Mouse (Mus musculus) right cerebral cortex, postnatal 25 days (tissue): ENCODE measurements around the gene Has3.

Experiments used
- DNase-seq: peaks from one replicate; pipeline ENCODE4 v3.0.0; 2022

The Has3 gene

DNA sequence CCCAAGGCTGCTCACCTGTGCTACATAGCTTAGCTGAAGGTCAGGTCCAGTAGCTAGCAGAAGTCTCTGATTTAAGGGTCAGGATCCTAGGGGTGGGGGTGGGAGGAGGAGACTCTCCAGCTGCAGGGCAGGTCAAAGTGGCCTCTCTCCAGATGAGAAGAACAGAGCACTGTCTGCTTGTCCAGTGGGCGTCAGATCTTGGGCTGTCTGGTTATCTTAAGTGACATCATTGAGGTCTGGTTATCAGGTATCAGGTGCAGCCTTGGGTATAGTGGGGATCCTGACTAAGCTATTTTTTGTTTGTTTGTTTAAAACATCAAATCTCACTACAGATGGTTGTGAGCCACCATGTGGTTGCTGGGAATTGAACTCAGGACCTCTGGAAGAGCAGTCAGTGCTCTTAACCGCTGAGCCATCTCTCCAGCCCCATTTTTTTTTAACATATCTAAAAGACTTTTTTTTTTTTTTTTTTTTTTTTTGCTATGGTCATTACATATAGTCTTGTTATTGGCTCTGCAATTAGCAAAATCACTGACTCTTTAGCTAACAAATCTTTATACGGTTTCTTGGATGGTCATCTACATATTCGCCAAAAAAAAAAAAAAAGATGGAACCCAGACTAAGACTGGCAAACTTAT is 63.6 kb downstream of the Has3 start:
- DNase-seq: no peak
